Mouse (Mus musculus): ENCODE measurements around the gene Sumo2.
"Not testable (repeated sequence)": the region's sequence is repeated elsewhere in the genome, so short reads cannot be mapped to it uniquely, and the experiment has no call there.

Gene Sumo2

DNA sequence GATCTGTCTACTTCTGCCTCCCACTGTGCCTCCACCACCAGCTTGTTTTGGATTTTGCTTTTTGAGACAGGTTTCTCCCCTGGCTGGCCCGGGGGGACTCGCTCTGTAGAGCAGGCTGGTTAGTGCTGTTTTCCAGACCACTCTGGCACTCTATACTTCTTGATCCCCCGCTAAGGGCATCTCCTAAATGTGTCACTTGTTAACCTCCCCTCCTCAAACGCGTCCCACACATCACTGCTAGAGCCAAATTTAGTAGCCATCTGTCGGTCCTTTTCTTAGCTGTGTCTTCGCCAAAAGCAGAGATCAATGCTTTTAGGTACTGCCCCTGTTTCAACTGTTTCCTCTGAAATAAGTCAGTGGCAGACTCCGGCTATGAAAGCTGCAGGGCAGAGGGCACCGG lies 17.4 kb downstream of the Sumo2 start:
- no peak for DNase-seq (ENCODE audit: low spot score)

DNA sequence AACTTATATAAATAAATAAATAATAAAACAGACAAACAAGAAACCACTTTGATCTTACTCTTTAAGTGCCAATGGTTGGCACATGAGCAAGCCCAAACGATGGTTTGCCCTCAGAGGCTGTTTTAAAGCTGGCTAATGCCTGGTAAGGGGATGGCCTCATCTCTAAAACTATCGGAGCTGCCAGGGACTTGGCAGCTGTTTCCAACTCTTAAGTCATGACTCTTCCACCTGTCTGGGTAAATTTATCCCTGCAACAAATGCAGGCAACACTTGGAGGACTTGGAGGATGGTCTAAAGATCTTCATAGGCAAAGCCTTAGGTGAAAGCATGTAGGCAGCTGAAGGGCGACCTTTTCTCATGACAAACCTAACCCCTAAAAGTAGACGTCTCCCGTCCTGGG lies 19.1 kb downstream of the Sumo2 start:
- no peak for DNase-seq (ENCODE audit: low spot score)

DNA sequence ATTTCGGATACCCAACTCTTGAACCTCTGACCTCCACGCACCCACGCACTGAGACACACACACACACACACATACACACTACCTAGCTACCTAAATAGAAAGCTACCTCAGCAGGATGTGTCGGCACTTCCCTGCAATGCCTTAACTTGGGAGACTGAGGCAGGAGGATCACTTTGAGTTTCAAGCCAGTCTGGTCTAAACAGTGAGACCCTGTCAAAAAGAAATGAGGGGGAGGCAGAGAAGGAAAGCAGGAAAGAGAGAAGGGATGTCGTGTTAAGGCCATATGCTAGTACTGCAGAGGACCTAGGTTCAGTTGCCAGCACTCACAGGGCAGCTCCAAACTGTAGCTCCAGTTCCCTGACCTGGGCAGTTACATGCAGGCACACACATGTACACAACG lies 21.1 kb downstream of the Sumo2 start:
- no peak for DNase-seq (ENCODE audit: low spot score)

DNA sequence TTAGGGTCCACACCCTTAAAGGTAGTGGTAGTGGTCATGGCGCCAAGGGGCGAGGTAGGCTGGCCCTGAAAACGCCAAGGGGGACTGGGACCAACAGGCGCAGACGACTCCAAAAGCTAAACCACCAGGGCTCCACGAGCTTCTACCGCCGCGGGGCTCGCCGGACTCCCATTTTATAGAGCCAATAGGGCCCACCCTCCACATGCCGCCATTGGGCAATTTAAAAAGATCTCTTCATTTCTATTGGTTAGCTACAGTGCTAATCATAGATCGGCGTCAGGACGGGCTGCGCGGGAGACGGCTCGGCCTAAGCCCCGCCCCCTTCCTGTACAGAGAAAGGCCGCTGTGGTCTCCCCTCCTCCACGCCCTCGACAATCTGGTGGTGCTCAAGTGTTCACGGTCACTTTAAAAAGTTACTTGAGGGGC lies 21.8 kb downstream of the Sumo2 start, which contains the start of gene Jpt1:
Gene Jpt1 (minus strand): TSS at position 150 of the 426 bp plus-strand sequence.
- DNase-seq (ENCODE audit: low spot score) = peak; percentile 96

DNA sequence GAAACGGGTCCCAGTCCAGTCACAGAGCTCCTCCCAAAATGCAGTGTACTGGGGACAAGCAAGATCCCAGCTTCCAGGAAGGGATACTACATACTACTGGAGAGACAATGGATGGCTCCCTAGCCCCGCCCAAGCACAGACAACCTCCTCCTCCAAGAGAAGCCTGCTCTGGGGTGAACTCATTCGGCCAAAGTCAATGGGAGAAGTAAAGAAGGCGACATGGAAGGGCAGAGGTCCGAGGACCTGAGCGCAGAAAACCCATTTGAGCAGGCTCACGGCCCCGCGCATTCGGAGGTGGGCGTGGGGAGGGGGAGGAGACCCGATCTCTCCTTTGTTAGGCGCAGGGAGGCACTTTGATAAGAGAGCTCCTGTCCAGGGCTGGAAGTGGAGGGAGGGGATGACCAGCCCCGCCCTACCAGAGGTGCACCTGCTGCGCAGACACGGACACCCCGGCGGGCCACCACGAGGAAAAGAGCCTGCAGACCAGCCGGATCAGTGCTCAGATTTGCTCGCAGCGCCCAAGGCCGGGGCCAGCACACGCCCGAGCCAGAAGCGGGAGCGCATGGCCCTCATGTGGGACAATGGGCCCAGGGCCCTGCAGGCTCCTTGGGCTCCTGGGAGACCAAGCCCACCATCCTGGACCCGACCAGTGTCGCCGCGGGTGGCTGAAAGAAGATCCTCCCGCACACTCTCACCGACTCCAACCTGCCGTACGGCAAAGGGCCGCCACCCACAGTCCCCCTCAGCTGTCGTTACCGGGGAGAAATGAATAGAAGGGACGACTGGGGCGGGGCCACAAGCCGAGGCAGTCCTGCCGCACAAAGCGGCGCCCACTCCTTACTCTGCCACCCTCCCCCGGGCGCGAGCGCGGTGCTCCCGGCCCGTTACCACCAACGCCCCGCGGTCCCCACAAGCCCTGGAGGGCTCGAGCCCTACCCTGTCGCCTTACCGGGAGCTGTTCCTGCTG lies 22.5 kb downstream of the Sumo2 start:
- peak; percentile 41 for DNase-seq (ENCODE audit: low spot score)

DNA sequence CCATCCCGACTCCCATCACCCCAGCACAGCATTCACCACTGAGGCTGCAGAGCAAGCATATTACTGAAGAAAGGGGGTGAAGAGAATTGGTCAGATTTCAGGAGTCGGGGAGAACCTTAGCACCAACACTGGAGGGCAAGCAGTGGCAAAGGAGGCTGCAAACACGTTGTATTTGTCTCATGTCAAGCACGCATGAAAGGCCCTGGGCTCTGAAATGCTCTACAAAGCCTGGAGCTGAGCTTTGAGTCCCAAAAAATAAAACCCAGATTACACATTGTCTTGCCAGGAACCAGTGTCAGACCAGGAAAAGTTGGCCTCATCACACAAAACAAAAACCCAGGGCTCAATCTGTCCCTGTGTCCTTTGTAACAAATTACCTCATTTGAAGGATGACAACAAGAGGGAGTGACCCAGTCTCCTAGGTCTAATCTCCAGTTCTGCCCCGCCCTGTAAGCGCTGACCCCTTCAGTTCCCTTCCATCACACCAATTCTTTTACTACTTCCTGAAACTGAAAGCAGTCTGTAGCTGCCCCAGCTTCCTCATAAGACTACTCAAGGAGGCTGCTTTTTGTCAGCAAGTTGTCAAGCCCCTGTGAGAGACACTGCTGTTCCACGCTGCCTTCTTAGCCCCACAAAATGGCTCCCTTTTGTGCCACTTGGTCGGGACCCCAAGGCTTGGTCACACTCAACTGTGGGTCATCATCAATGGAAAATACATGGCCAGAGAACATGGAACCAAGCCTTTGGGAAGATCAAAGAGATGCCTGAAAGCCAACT lies 23.5 kb downstream of the Sumo2 start:
- peak; percentile 44 for DNase-seq (ENCODE audit: low spot score)

DNA sequence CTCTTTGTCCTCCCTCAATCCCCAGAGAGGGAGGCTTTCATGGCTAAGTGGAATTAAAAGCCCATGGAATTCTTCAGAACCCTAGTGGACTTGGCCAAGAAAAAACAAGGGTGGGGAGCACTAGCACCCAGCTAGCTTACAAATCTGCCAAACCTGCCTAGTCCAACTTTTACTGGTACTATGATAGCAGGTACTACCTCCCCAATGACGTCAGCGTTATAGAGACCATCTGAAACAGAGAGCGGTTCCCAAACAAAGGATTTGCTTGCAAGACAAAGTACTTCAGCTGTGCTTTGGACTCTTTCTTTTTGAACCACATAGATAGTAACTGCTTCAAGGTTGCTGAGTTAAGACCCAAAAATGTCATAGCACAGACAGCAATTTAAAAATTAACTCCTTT lies 24.1 kb downstream of the Sumo2 start:
- no peak for DNase-seq (ENCODE audit: low spot score)

DNA sequence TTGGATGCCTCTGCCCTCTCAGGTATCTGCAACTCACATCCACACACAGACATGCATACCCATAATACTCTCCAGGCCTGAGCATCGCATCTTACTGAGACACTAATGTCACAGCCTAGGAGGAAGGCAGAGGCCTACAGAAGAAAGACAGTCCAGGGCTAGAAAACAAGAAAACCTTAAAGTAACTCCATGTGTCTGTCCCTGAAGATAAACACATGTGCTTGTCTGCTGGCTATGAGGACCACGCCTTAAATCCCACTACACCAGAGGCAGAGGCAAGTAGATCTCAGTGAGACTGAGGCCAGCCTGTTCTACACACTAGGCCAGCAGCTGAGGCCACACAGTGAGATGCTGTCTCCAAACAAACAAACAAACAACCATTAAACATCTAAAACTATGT lies 25.0 kb downstream of the Sumo2 start:
- DNase-seq (ENCODE audit: low spot score) = peak; percentile 69

DNA sequence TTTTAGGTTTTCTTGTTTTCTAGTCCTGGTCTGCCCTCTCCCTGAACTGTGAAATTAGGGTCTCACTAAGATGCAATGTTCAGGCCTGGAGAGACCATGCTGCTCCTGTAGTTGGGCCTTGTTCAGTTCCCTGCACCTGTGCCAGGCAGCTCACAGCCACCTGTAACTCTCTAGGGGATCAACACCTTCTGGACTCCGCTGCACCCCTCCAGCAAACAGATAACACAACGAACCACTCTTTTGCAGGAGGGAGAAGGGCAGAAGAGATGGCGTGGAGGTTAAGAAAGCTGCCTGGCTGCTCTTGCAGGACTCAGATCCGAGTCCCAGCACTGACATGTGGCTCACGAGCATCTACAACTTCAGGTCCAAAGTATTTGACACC lies 25.6 kb downstream of the Sumo2 start:
- no peak for DNase-seq (ENCODE audit: low spot score)

DNA sequence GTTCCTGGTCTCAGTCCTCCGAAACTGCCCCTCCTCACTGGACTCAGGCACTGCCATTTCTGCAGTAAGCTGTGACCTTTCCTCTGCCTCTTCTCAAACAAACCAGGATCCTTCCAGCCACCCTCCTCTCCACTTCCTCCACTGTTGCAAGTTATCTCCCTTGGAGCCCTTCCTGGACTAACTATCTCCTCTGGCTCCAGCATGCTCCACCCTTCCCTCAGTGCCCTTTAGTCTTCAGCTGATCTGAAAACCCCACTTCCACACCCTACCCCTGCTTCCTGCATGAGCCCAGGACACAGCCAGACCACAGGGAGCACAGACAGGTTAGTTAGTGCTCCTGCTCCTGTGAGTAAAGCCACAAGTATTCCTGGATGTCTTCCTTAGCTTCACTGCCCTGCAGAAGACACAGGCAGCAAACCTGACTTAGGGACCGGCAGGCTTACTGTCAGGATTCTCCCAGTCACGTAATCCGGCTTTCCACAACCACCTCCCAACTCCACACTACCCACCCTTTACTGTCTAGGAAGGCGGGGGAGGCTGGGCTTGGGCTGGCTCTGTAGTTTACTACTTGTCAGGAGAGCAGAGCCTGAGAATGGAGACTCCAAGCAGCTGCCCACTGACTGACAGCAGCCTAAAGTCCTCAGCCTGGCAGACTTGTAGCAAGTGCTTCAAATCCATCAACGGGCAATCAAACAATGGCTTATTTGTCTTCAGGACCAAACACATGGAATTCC lies 26.1 kb downstream of the Sumo2 start:
- peak; percentile 39 for DNase-seq (ENCODE audit: low spot score)

DNA sequence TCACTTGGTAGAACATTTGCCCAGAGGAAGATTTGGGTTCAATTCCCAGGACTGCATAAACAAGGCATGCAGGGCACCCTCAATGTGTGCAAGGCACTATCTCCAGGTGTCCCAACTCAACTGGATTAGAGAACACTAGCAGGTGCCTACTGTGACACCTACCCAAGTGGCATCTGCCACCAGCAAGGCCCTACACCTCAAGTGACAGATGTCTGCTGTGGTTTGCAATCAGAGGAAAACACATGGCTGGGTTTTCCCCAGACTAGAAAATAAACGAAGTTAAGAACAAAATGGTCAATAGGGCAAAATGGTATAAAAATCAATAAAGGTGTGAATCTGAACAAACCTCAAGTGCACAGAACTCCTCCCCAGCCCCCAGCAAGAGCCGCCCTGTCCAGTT lies 28.0 kb downstream of the Sumo2 start:
- DNase-seq (ENCODE audit: low spot score) = no peak

DNA sequence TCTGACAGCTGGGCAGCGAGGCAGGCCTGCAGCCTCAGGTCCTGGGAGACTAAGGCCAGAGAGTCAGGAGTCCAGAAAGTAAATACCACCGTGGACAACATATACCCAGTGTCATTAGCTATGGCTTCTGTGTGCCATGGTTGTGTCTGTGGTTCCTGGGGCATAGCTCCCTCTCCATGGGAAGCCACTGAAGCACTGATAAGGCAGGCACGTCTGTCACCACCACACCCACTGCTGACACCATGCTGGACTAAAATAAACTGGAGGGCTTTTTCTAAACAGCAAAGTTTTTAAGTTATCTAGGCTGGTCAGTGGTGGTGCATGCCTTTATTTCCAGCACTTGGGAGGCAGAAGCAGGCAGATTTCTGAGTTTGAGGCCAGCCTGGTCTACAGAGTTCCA lies 29.5 kb downstream of the Sumo2 start:
- peak; percentile 61 for DNase-seq (ENCODE audit: low spot score)

DNA sequence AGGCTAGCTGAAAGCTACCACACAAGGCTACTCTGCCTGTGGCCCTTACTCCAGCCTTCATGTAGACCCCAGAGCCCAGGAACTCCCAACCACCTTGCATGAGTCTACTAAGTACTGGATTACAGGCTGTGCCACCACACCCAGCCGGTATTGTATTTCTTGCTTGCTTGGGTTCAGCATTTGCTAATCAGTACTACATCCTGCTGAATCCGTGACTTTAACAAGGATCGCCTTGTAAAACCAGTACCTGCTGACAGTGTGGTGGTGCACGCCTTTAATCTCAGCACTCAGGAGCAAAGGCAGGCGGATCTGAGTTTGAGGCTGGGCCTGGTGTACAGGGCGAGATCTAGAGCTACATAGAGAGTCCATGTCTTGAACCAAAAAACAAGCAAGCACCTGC lies 33.4 kb downstream of the Sumo2 start:
- no peak for DNase-seq (ENCODE audit: low spot score)

DNA sequence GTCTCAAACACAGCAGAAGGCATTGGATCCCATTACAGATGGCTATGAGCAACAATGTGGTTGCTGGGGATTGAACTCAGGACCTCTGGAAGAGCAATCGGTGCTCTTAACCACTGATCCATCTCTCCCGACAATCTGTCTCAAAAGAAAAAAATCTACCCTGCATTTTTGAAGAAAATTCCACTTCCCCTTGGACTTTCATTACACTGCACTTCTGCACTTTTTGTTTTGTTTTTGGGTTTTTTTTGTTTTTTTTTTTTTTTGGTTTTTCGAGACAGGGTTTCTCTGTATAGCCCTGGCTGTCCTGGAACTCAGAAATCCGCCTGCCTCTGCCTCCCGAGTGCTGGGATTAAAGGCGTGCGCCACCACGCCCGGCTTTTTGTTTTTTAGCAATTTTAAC lies 39.5 kb downstream of the Sumo2 start:
- DNase-seq (ENCODE audit: low spot score) = not testable (repeated sequence)

DNA sequence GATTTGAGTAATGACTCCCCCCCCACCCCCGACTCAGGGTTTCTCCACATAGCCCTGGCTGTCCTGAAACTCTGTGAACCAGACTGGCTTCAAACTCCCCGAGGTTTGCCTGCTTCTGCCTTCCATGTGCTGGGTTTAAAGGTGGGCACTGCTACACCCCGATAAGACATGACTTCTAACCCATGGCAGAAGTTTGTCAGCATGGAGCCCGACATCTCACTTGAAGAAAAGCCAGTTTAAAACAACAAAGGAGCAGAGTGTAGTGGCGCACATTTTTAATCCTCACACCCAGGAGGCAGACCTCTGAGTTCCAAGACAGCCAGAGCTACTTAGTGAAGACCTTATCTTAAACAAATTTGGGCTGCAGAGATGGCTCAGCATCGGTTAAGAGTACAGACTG lies 43.7 kb downstream of the Sumo2 start:
- no peak for DNase-seq (ENCODE audit: low spot score)

DNA sequence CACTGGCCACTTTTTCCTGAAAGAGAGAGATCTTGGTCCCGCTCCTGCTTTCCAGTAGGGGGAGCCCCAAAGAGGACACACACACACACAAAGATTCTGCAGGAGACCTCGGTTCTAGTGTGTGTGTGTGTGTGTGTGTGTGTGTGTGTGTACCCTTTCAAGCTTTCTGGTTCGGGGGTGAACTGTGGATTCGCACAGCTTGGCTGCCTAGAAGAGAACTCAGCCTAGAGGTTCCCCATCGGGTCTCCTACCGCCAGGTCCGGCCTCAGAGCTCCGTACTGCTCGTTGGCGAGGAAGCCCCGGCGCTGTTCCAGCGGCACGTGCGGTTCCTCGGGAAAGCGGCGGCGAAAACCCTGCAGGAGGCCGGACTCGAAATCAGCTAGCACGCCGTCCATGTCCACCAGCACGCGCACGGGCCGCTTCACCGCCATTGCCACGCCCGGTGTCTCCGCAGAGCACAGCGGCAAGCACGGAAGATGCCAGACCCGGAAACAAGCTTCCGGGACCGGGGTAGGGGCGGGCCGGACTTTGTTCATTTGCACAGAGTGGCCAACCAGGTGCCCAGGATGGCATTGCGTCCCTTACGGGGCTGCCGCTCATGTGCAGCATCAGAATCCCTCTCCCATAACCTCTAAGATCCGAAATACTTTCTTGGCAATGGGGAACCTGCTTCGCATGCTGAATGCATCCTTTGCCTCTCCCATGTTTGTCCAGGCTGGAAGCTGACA lies 44.6 kb downstream of the Sumo2 start, which contains the start of gene Nt5c:
Gene Nt5c (minus strand): TSS at position 507 of the 728 bp plus-strand sequence.
- peak; percentile 76 for DNase-seq (ENCODE audit: low spot score)

DNA sequence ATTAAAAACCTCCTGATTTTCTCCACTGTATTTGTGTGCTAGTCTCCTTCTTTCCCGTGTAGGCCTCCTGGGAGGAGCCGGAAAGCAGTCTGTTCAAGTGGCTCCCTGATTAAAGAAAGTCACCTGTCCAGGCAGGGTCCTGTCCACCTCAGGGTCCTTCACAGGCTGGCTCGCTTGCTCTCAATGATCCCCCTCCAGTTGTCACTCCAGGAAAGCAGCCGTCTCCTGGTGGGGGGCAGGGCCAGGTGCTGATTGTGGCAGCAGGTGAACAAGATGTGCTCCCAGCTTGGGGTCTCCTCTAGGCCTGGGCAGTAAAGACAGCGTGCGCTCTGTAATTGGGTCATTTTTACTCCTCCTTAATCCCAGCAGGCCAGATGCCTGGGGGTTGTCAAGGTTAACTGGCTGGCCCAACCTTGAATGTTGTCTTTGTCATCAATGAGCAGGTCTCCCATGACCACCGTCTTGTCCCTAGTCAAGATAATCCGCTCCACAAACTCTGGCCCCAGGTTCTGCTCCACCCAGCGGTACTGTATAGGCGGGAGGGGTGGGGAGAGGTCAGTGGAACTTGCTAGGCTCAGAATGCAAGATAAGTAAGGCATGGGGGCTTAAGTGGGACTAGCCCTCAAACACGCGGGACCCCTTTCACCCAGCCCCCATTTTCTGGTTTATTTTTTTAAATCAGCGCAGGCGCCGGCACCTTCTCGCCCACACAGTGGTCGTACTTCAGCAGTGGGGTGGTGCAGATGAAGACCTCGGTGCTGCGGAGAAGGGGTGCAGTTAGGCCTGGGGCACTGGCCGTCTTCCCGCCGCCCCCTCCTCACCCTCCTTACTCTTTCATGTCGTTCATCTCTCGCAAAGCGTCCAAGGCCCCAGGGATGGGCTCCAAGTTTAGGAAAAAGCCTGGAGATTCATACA lies 45.4 kb downstream of the Sumo2 start:
- no peak for DNase-seq (ENCODE audit: low spot score)

DNA sequence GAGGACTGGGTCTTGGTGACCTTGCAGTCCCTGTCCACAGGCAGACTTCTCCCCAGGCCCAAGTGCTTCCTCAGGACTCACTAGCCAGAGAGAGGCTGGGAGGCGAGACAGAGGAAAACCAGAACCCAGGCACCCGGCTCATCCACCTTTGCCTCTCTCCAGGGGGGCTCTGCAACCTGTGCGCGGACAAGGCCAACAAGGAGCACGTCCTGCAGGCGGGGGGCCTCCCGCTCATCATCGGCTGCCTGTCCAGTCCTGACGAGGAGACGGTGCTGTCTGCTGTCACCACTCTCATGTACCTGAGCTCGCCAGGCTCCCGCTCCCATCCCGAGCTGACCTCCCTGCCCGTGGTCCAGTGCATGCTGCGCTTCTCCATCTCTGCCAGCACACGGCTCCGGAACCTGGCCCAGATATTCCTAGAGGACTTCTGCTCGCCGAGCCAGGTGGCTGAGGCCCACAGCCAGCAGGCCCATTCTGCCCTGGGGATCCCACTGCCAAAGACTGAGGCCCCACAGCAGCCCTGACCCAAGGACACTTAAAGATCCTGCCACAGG lies 47.4 kb downstream of the Sumo2 start:
- no peak for DNase-seq (ENCODE audit: low spot score)

DNA sequence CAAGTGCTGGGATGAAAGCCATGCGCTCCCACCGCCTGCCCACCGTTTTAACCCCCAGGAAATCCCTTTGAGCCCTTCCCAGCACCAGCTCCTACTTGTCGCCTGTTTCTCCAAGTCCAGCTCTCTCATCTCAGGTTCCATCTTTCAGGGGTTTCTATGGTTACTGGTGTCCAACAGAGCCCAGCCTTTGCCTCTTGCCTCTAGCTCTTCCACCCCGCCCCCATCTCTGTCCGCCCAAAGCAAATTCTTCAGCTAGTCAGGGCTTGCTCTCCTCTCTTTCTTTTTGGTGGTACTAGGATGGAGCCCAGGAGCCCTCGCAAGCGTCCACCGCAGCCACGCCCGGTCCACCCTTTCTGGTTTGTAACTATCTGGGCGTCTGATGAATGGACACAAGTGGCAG lies 50.9 kb downstream of the Sumo2 start:
- no peak for DNase-seq (ENCODE audit: low spot score)

DNA sequence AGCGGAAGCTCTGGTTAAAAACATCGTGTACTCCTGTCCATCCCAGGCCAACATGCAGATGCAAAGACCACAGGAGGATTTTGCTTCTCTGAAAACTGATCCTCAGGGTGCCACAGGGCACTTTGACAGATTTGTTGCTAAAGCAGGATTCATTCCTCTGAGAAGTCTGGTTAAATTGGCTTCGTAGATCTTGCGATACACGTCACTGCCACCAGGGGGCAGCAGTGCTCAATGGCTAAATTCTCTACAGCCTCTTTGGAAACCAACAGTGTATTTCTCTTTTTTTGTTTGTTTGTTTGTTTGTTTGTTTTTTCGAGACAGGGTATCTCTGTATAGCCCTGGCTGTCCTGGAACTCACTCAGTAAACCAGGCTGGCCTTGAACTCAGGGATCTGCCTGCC lies 52.4 kb downstream of the Sumo2 start:
- DNase-seq (ENCODE audit: low spot score) = peak; percentile 83
